Mouse (Mus musculus) cerebellum, adult 2 months (tissue): ENCODE data around the gene Scml4. TPM values are rescaled to one million over a fixed set of nuclear protein-coding genes. Genes with fewer than 3 reads are reported as not detected.

Experiments used
- DNase-seq, 2 experiments: peaks; one replicate each; pipeline ENCODE4 v3.0.0; 2021
- H3K27ac ChIP-seq: fragments of 200-500 bp; 2 replicates; pipeline ENCODE4 v1.5.1; 2012; ENCODE audit warnings: low read length, control low read depth, inconsistent platforms; ENCODE audit not compliant: insufficient read depth
- H3K27me3 ChIP-seq: fragments of 200-500 bp; 2 replicates; pipeline ENCODE4 v1.6.1; 2012; ENCODE audit warnings: inconsistent platforms, mild to moderate bottlenecking, low read length, moderate library complexity; ENCODE audit not compliant: control insufficient read depth, insufficient read depth
- H3K4me1 ChIP-seq: fragments of 200-500 bp; 2 replicates; pipeline ENCODE4 v1.6.1; 2011; ENCODE audit warnings: low read length; ENCODE audit not compliant: control insufficient read depth, insufficient read depth
- H3K4me3 ChIP-seq: fragments of 200-500 bp; replicated peaks from 2 replicates; pipeline ENCODE3; 2011; ENCODE audit warnings: mild to moderate bottlenecking, low read depth, low read length, control low read depth; ENCODE audit not compliant: insufficient read depth
- CTCF ChIP-seq: fragments of 200-500 bp; IDR thresholded peaks from 2 replicates; pipeline ENCODE4 v1.5.1; 2011; ENCODE audit warnings: low read depth, mild to moderate bottlenecking, control low read depth, low read length, moderate library complexity, borderline replicate concordance; ENCODE audit not compliant: insufficient read depth
- POLR2A ChIP-seq: fragments of 200-500 bp; IDR thresholded peaks from 2 replicates; pipeline ENCODE4 v1.6.1; 2011; ENCODE audit warnings: low read length, control low read depth, borderline replicate concordance; ENCODE audit not compliant: insufficient read depth
- whole genome bisulfite sequencing: fragments of 180-500 bp; shearing (Covaris S2); methylation state at CpG from one replicate; pipeline ENCODE4 v1.1.7; 2018; 5-methylcytosine and 5-hydroxymethylcytosine counted together
- polyA plus RNA-seq: library from polyadenylated mRNA; depleted of rRNA; stranded (reverse); fragments of >200 nt; gene quantifications from 2 replicates; pipeline ENCODE4 v1.2.3, GENCODE M21; 2012

The Scml4 gene
- polyA plus RNA-seq, 1 experiment = 0.82 TPM

- 28% methylated on average over 6 of the region's 6 CpGs for WGBS
- H3K4me1 ChIP-seq = no peaks in the 10 kb centered on the region
These were observed 26.9 kb downstream of the Scml4 start for GRCm38 (mm10) chr10:42887040-42887439.

GRCm38 (mm10) chr10:42888241-42888640 lies 28.1 kb downstream of the Scml4 start:
- DNase-seq = no peak
- no peak for TF ChIP-seq CTCF
- no peak for TF ChIP-seq POLR2A
- Histone ChIP-seq H3K27me3 (no peaks in the 10 kb centered on the region), H3K27ac (no peak overlapping the region), H3K4me1 (no peaks in the 10 kb centered on the region), H3K4me3 (no peak overlapping the region)
- WGBS = 90% methylated on average over 5 of the region's 5 CpGs

More at GRCm38 (mm10) chr10:42887040-42887439, 26.9 kb downstream of the Scml4 start:
- Histone ChIP-seq H3K27ac (no peak overlapping the region), H3K27me3 (no peaks in the 10 kb centered on the region), H3K4me3 (no peak overlapping the region)
- TF ChIP-seq CTCF = no peak
- TF ChIP-seq POLR2A = no peak
- no peak for DNase-seq

DNA sequence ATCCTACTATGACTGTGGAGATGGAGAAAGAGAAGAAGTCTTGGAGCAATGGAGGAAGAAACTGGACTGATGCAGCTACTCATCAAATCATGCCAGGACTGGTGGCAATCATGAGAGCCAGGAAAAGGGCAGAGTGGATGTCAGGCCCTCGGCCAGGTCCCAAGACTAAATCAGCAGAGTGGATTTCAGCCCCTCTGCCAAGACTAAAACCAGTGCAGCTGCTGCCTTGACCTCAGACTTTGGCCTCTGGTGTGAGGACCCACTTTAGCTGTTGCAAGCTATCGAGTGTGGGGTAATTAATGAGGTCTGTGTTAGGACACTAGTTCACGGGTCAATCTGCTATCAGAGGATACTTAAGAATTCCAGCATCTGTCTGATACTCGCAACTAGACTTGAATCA lies 30.2 kb downstream of the Scml4 start:
- TF ChIP-seq CTCF (no peak), POLR2A (no peak)
- H3K4me3 ChIP-seq = no peak overlapping the region
- H3K4me1 ChIP-seq = peaks cover 4% of the 10 kb centered on the region; the same call in 1 of the 2 replicates
- H3K27me3 ChIP-seq = no peaks in the 10 kb centered on the region
- 58% methylated on average over 4 of the region's 4 CpGs for WGBS
- H3K27ac ChIP-seq = no peak overlapping the region
- no peak for DNase-seq

- H3K27me3 ChIP-seq = no peaks in the 10 kb centered on the region
- DNase-seq = no peak
- peaks cover 4% of the 10 kb centered on the region; the same call in 1 of the 2 replicates for H3K4me1 ChIP-seq
- 54% methylated on average over 4 of the region's 4 CpGs for WGBS
- H3K27ac ChIP-seq = no peak overlapping the region
- H3K4me3 ChIP-seq = no peak overlapping the region
- TF ChIP-seq CTCF (no peak), POLR2A (no peak)
These were observed 32.1 kb downstream of the Scml4 start for GRCm38 (mm10) chr10:42892250-42892649.

DNA sequence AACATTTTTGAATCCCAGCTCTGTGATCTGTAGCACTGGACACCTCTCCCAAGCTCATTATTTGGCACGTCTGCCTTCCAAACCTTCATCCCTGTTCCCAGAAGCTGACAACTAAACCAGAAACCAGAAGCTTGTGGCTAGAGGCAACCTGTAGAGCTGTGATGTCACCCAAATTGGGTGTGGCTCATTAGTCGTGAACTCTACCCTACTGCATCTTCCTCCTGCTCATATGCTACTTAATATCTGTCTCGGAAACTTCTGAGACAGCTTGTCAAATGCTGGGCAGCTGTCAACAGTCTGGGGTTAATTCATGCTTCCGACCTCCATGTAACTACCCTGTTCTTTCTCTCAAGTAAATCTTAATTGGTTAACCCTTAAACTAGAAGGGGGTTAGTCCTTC lies 32.8 kb downstream of the Scml4 start:
- 63% methylated on average over 4 of the region's 4 CpGs for WGBS
- H3K27ac ChIP-seq = no peak overlapping the region
- no peak overlapping the region for H3K4me3 ChIP-seq
- H3K4me1 ChIP-seq = peaks cover 4% of the 10 kb centered on the region; the same call in 1 of the 2 replicates
- H3K27me3 ChIP-seq = no peaks in the 10 kb centered on the region
- DNase-seq = no peak
- TF ChIP-seq CTCF = no peak
- no peak for TF ChIP-seq POLR2A

- TF ChIP-seq CTCF (no peak), POLR2A (no peak)
- WGBS = 29% methylated on average over 8 of the region's 8 CpGs
- H3K27me3 ChIP-seq = no peaks in the 10 kb centered on the region
These were observed 33.7 kb downstream of the Scml4 start for GRCm38 (mm10) chr10:42893857-42894256.

DNA sequence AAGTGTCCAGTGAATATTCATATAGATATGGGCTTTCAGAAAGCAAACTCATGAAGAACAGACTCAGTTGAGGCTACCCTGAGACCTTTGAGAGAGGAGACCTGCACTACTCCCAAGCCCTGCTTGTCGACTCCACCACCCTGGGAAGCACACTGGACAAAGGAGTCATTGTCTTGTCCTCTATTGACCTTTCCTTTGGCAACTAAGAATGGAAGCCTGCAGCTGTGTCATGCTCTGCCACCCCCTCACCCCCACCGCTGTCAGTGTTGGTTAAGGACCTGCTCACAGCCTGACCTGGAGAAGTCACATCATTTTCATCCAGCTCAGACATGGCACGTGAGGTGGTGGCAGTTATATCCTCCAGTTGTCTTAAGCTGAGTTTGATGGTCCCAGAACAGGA lies 34.1 kb downstream of the Scml4 start:
- Histone ChIP-seq H3K27ac (no peak overlapping the region), H3K4me1 (peaks cover 4% of the 10 kb centered on the region; the same call in 1 of the 2 replicates), H3K27me3 (no peaks in the 10 kb centered on the region), H3K4me3 (no peak overlapping the region)
- 45% methylated on average over 3 of the region's 3 CpGs for WGBS
- TF ChIP-seq CTCF (no peak), POLR2A (no peak)
- no peak for DNase-seq

More at GRCm38 (mm10) chr10:42893857-42894256, 33.7 kb downstream of the Scml4 start:
- H3K27ac ChIP-seq = no peak overlapping the region
- no peak overlapping the region for H3K4me3 ChIP-seq
- no peak for DNase-seq
- peaks cover 4% of the 10 kb centered on the region; the same call in 1 of the 2 replicates for H3K4me1 ChIP-seq

- Histone ChIP-seq H3K27me3 (no peaks in the 10 kb centered on the region), H3K4me1 (peaks cover 4% of the 10 kb centered on the region; the same call in 1 of the 2 replicates), H3K4me3 (no peak overlapping the region), H3K27ac (no peak overlapping the region)
- WGBS = 62% methylated on average over 7 of the region's 7 CpGs
- no peak for DNase-seq
- TF ChIP-seq CTCF = no peak
- TF ChIP-seq POLR2A = no peak
These were observed 34.5 kb downstream of the Scml4 start for GRCm38 (mm10) chr10:42894696-42895095.
